Mouse (Mus musculus): Measurements from ENCODE around the gene Lrrc74a. TPM values are rescaled to one million over a fixed set of nuclear protein-coding genes. Genes with fewer than 3 reads are reported as not detected.

The Lrrc74a gene
- polyA plus RNA-seq, 1 experiment = not detected

GRCm38 (mm10) chr12:86790849-86791127 is 56.6 kb downstream of the Lrrc74a start:
- Histone ChIP-seq H3K79me2 (ENCODE audit: control insufficient read depth, insufficient read depth) (no peaks in the 10 kb centered on the region), H3K79me3 (ENCODE audit: low read depth) (no peaks in the 10 kb centered on the region), H3K4me3 (ENCODE audit: insufficient read depth, poor library complexity, severe bottlenecking) (no peak overlapping the region), H3K27me3 (ENCODE audit: control insufficient read depth, insufficient read depth, insufficient read length) (no peaks in the 10 kb centered on the region), H3K36me3 (ENCODE audit: control insufficient read depth, insufficient read depth) (no peaks in the 10 kb centered on the region), H3ac (ENCODE audit: control insufficient read depth, insufficient read length, low read depth) (peak overlapping the region; percentile 22)
- TF ChIP-seq CEBPB (IDR thresholded peaks at IDR 0.05; ENCODE audit: low read depth) (no peak), MAX (IDR thresholded peaks at IDR 0.05) (peak; percentile 76)

GRCm38 (mm10) chr12:86791987-86792386 is 57.8 kb downstream of the Lrrc74a start:
- Histone ChIP-seq H3ac (ENCODE audit: control insufficient read depth, insufficient read length, low read depth) (no peak overlapping the region), H3K27me3 (ENCODE audit: control insufficient read depth, insufficient read depth, insufficient read length) (no peaks in the 10 kb centered on the region), H3K79me2 (ENCODE audit: control insufficient read depth, insufficient read depth) (no peaks in the 10 kb centered on the region), H3K4me3 (ENCODE audit: insufficient read depth, poor library complexity, severe bottlenecking) (no peak overlapping the region), H3K79me3 (ENCODE audit: low read depth) (no peaks in the 10 kb centered on the region), H3K36me3 (ENCODE audit: control insufficient read depth, insufficient read depth) (no peaks in the 10 kb centered on the region)
- no peak for TF ChIP-seq MYOD1 (IDR thresholded peaks at IDR 0.05; ENCODE audit: control insufficient read depth, insufficient read length, low read depth)
- TF ChIP-seq FOSL1 (IDR thresholded peaks at IDR 0.05; ENCODE audit: insufficient read depth, low read length, poor library complexity, severe bottlenecking) = no peak
- no peak for TF ChIP-seq CTCF (IDR thresholded peaks at IDR 0.05; ENCODE audit: control insufficient read depth, insufficient read depth, insufficient read length)
- no peak for TF ChIP-seq CEBPB (IDR thresholded peaks at IDR 0.05; ENCODE audit: low read depth)
- no peak for TF ChIP-seq MAX (IDR thresholded peaks at IDR 0.05)
- TF ChIP-seq MYOG (IDR thresholded peaks at IDR 0.05; ENCODE audit: control insufficient read depth, extremely low read depth, insufficient read length) = no peak
- TF ChIP-seq USF1 (IDR thresholded peaks at IDR 0.05; ENCODE audit: low read depth) = no peak

- no peaks in the 10 kb centered on the region for H3K79me2 ChIP-seq (ENCODE audit: control insufficient read depth, insufficient read depth)
- H3K4me3 ChIP-seq (ENCODE audit: insufficient read depth, poor library complexity, severe bottlenecking) = no peak overlapping the region
- no peak overlapping the region for H3ac ChIP-seq (ENCODE audit: control insufficient read depth, insufficient read length, low read depth)
- TF ChIP-seq FOSL1 (IDR thresholded peaks at IDR 0.05; ENCODE audit: insufficient read depth, low read length, poor library complexity, severe bottlenecking) (no peak), USF1 (IDR thresholded peaks at IDR 0.05; ENCODE audit: low read depth) (no peak), MAX (IDR thresholded peaks at IDR 0.05) (no peak), CEBPB (IDR thresholded peaks at IDR 0.05; ENCODE audit: low read depth) (no peak), MYOD1 (IDR thresholded peaks at IDR 0.05; ENCODE audit: control insufficient read depth, insufficient read length, low read depth) (no peak), MYOG (IDR thresholded peaks at IDR 0.05; ENCODE audit: control insufficient read depth, extremely low read depth, insufficient read length) (no peak), CTCF (IDR thresholded peaks at IDR 0.05; ENCODE audit: control insufficient read depth, insufficient read depth, insufficient read length) (no peak)
- no peaks in the 10 kb centered on the region for H3K36me3 ChIP-seq (ENCODE audit: control insufficient read depth, insufficient read depth)
- H3K27me3 ChIP-seq (ENCODE audit: control insufficient read depth, insufficient read depth, insufficient read length) = no peaks in the 10 kb centered on the region
- no peaks in the 10 kb centered on the region for H3K79me3 ChIP-seq (ENCODE audit: low read depth)
Measured at GRCm38 (mm10) chr12:86793830-86794229, 59.7 kb downstream of the Lrrc74a start.

GRCm38 (mm10) chr12:86794331-86794730 is 60.2 kb downstream of the Lrrc74a start:
- Histone ChIP-seq H3K27me3 (ENCODE audit: control insufficient read depth, insufficient read depth, insufficient read length) (no peaks in the 10 kb centered on the region), H3ac (ENCODE audit: control insufficient read depth, insufficient read length, low read depth) (no peak overlapping the region), H3K36me3 (ENCODE audit: control insufficient read depth, insufficient read depth) (no peaks in the 10 kb centered on the region), H3K79me3 (ENCODE audit: low read depth) (no peaks in the 10 kb centered on the region), H3K79me2 (ENCODE audit: control insufficient read depth, insufficient read depth) (peaks cover 2% of the 10 kb centered on the region), H3K4me3 (ENCODE audit: insufficient read depth, poor library complexity, severe bottlenecking) (no peak overlapping the region)
- TF ChIP-seq MYOD1 (IDR thresholded peaks at IDR 0.05; ENCODE audit: control insufficient read depth, insufficient read length, low read depth) = no peak
- no peak for TF ChIP-seq FOSL1 (IDR thresholded peaks at IDR 0.05; ENCODE audit: insufficient read depth, low read length, poor library complexity, severe bottlenecking)
- no peak for TF ChIP-seq MAX (IDR thresholded peaks at IDR 0.05)
- no peak for TF ChIP-seq CEBPB (IDR thresholded peaks at IDR 0.05; ENCODE audit: low read depth)
- no peak for TF ChIP-seq USF1 (IDR thresholded peaks at IDR 0.05; ENCODE audit: low read depth)
- TF ChIP-seq CTCF (IDR thresholded peaks at IDR 0.05; ENCODE audit: control insufficient read depth, insufficient read depth, insufficient read length) = no peak
- TF ChIP-seq MYOG (IDR thresholded peaks at IDR 0.05; ENCODE audit: control insufficient read depth, extremely low read depth, insufficient read length) = no peak

GRCm38 (mm10) chr12:86795076-86795837 is 61.1 kb downstream of the Lrrc74a start:
- TF ChIP-seq MYOD1 (IDR thresholded peaks at IDR 0.05; ENCODE audit: control insufficient read depth, insufficient read length, low read depth) (no peak), CTCF (IDR thresholded peaks at IDR 0.05; ENCODE audit: control insufficient read depth, insufficient read depth, insufficient read length) (peak; percentile 6)
- no peaks in the 10 kb centered on the region for H3K36me3 ChIP-seq (ENCODE audit: control insufficient read depth, insufficient read depth)
- H3ac ChIP-seq (ENCODE audit: control insufficient read depth, insufficient read length, low read depth) = no peak overlapping the region
- H3K79me2 ChIP-seq (ENCODE audit: control insufficient read depth, insufficient read depth) = peaks cover 7% of the 10 kb centered on the region
- no peak overlapping the region for H3K4me3 ChIP-seq (ENCODE audit: insufficient read depth, poor library complexity, severe bottlenecking)
- no peaks in the 10 kb centered on the region for H3K27me3 ChIP-seq (ENCODE audit: control insufficient read depth, insufficient read depth, insufficient read length)
- no peaks in the 10 kb centered on the region for H3K79me3 ChIP-seq (ENCODE audit: low read depth)

- H3K27me3 ChIP-seq (ENCODE audit: control insufficient read depth, insufficient read depth, insufficient read length) = no peaks in the 10 kb centered on the region
- no peaks in the 10 kb centered on the region for H3K36me3 ChIP-seq (ENCODE audit: control insufficient read depth, insufficient read depth)
- no peak overlapping the region for H3K4me3 ChIP-seq (ENCODE audit: insufficient read depth, poor library complexity, severe bottlenecking)
- TF ChIP-seq MYOD1 (IDR thresholded peaks at IDR 0.05; ENCODE audit: control insufficient read depth, insufficient read length, low read depth) = no peak
- no peak for TF ChIP-seq MAX (IDR thresholded peaks at IDR 0.05)
- no peak for TF ChIP-seq CEBPB (IDR thresholded peaks at IDR 0.05; ENCODE audit: low read depth)
- TF ChIP-seq CTCF (IDR thresholded peaks at IDR 0.05; ENCODE audit: control insufficient read depth, insufficient read depth, insufficient read length) = peak; percentile 96
- no peak overlapping the region for H3ac ChIP-seq (ENCODE audit: control insufficient read depth, insufficient read length, low read depth)
- no peaks in the 10 kb centered on the region for H3K79me3 ChIP-seq (ENCODE audit: low read depth)
- peaks cover 7% of the 10 kb centered on the region for H3K79me2 ChIP-seq (ENCODE audit: control insufficient read depth, insufficient read depth)
Measured at GRCm38 (mm10) chr12:86795838-86796232, 61.7 kb downstream of the Lrrc74a start.
